Mouse (Mus musculus) cerebellum, postnatal 10 days (tissue): ENCODE measurements around the gene Prkg1.
A peak's percentile ranks its signal among the peaks of the same experiment; 100 is the strongest.

ENCODE experiments used
- DNase-seq, 2 experiments: peaks; one replicate each; pipeline ENCODE4 v3.0.0; 2021; ENCODE audit warnings: mixed read lengths in 2 of 2

Gene Prkg1

GRCm38 (mm10) chr19:31743241-31744045, 21.4 kb downstream of the Prkg1 start:
- DNase-seq = no peak

DNA sequence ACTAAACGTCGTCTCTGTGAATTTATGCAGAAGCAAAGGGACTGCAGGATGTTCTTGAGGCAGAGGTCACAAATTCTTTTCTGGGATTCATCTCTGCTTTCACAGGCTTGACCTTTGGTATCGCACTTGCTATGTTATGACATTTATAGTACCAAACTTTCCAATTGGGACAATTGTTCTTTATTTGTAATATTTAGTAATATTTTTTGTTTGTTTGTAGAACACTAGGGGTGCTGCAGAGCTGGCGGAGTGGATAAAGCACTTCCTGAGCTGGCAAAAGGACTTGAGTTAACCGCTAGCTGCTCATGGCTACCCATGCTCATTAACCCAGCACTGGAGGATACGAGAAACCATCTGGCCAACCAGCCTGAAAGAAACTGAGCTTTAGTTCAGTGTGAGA, 49.9 kb downstream of the Prkg1 start:
- DNase-seq = peak in 1 of 2 experiments; percentile 3

DNA sequence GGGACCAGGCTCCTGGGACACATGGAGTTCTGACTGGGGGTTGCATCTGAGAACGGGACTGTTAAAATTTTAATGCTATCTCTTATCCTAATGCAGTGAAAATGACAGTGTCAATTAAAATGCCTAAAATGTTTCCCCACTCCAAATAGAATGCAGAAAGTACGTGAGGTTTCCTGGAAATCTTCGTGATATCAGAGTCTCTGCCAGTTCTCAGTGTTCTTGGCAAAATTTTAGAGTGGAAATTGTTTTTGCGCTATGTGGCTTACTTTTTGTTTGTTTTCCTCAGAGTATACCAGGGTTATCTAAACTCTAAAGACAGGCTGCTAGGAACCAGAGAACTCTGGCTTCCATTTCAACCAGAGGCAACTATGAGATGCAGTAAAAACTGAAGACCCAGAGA, 50.4 kb downstream of the Prkg1 start:
- no peak for DNase-seq

DNA sequence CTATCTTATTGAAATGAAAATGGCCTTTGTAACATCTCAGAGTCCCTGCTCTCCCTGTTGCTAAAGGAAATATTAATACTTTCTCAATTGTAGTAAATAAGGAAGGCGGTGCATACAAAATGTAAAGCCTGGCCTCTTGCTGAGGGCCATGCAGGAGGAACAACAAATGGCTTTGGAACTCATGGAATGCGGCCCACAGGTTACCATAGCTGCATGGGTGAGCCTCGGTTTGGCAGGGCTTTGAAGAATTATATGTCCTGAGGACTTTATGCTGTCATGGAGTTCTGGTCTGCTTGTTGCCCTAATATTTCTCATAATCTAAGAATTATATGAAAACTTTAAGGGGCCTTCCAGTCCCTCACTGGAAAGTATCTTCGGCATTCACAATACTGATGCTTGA, 51.5 kb downstream of the Prkg1 start:
- DNase-seq = no peak

DNA sequence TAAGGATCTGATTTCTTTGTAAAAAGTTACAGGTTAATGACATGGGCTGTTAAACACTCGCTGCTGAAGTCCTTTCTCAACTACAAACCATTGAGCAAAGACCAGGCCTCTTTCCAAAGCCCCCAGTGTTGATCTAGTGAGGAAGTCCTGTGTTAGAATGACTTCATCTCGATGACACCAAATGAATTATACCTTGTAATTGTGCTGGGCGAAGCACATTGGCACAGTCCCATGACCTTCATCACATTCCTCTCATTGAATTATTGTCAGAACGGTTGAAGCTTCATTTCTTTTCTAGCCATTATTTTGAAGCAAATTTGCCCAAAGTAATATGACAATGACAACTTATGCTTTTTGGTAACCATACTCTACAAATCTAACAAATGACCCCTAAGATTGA, 54.5 kb downstream of the Prkg1 start:
- no peak for DNase-seq

DNA sequence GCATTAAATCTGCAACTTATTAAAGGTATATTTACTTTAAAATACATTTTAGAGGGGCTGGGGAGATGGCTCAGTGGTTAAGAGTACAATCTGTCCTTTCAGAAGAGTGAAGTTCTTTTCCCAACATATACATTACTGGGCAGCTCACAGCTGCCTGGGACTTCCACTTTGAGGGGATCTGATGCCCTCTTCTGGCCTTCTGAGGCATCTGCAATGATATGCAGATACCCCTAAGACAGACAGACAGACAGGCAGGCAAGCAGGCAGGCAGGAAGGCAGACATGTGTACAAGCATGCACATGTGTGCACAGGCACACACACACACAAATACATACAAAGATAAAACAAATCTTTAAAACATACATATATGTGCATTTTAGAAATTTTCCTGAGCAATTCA, 60.8 kb downstream of the Prkg1 start:
- no peak for DNase-seq

GRCm38 (mm10) chr19:31698916-31699315, 65.9 kb downstream of the Prkg1 start:
- DNase-seq = no peak

DNA sequence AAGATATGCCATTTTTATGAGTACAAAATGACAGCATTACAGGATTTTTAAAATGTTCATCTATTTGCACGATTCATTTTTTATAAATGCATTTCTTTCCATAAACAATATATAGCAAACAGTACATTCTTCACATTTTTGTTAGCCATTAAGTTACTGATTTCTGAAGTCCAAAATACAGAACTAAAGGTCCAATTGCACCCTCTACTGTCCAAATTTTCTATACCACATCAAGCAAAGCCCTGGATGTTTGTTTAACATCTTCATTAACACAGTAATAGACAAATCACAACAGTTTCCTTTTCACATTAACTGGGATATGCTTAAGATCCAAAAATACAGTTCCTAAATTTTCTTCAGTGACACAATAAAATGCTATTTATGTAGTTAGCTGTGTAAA, 84.0 kb downstream of the Prkg1 start:
- peak; percentile 18 to 61 for DNase-seq

DNA sequence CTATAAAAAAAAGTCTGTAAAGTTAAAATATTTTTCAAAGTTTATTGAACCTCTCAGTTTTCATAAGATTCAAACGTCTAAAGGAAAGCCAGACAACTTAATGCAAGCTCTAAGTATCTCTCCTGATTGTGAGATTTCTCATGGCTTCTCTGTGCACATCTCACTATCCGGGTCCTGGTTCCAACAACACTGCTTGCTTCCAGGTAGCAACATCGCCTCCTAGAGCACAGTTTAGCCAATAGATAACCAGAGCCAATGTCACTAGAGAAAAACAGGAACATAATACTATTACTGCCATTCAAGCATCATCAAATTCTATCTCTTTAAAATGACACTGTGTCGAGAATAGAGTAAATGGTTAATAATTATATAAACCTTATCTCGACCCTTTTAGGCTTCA, 86.5 kb downstream of the Prkg1 start:
- DNase-seq = peak; percentile 44 to 50

DNA sequence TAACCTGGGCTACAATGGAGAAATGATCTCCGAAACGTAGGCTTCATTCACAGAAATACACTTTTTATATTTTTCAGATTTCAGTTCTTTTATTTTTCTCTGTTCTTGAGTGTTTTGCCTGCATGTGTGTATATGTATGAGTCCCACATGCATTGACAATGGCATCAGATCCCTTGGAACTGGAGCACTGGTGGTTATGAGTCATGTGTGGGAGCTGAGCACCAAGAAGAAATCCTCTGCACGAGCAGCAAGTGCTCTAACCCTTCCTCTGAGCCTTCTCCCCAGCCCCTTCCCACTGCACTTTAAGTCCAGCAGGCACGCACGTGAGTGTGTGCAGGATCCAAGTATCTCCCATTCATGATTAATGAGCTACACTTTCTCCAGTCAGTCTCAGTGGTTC, 93.1 kb downstream of the Prkg1 start:
- no peak for DNase-seq

GRCm38 (mm10) chr19:31665007-31665406, 99.8 kb downstream of the Prkg1 start:
- peak; percentile 9 to 12 for DNase-seq

DNA sequence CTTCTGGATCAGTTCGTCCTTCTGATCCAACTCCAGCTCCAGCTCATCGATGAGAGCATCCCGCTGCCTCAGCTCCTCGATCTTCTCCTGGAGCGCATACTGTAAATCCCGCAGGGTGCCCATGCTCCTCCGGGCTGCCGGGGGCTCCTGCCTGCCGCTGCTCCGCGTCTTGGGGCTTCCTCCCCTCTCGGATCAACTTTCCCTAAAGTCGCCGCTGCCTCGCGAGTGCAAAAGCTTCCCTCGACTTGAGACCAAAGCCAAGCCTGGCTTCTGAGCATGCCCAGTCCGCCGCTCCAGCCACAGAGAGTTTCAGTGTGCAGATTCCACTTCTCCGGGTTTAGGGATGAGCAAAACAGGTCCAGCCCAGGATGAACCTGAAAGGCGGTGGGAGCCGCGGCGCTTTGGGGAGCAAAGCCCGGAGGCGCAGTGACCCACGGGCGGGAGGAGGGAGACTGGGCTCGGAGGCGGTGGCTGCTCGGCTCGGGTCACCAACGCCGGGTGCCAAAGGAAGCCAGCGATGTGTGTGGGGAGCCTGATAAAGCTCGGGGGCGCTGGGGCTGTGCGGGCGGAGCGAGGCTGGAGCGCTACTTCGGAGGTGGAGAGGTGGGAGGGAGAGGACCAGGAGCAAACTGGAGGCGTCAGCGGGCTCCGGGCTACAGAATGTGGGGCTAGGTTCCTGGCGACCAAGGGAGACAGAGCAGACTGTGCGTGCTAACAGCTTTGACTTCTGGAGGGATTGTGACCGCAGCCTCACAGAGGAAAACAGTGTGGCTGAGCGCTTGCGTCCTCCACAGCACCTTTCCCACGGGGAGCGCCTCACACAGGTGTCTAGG, 100.5 kb downstream of the Prkg1 start:
- peak; percentile 77 for DNase-seq

- peak; percentile 67 to 70 for DNase-seq
Measured at GRCm38 (mm10) chr19:31663437-31664158, 101.2 kb downstream of the Prkg1 start.

DNA sequence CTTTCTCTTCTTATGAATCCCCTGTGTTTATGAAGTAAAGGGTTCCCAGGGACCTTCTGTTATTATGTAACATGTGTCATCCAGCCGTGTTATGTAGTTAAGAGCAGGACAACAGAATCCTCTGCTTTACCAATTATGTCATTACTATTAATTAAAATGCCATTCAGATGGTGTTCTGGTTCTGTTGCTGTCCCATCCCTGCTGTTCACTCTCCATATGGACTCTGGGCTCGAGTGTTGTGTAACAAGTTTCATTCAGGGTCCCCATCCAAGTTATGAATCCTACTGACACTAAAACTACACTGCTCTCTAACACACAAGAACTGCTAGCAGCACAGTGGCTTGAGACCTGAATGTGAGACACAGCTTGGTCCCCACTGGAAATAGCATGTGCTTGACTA, 102.0 kb downstream of the Prkg1 start:
- DNase-seq = peak in 1 of 2 experiments; percentile 8

DNA sequence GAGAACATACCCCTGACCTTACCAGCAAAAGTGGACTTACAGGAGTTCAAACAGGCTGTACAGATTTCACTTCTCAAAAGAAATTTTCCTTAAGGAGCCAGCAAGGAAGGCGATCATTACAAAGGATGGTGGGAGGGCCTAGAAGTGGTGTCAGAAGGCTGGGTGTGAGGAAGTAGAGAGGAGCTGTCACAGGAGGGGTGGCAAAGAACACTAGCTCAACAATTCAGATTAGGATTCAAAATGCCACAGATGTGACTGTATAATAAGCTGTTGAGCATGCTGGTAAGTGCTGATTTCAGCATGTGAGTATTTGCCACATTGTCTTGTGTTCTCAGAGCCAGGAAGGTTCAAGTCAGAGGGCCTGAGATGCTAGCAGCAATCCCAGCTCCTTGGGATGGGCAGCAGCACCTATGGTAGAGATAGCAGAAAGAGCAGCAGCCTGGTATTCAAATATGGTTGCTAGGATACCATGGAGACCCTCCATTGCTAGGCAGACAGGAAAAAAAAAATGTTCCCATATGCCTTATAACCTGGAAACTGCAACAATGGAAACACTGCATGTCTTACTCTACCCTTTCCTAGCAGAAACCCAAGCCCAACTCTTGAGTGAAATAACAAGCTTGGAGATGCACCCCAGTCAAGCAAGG, 106.0 kb downstream of the Prkg1 start:
- DNase-seq = no peak

- DNase-seq = no peak
Measured at GRCm38 (mm10) chr19:31656256-31656655, 108.6 kb downstream of the Prkg1 start.

DNA sequence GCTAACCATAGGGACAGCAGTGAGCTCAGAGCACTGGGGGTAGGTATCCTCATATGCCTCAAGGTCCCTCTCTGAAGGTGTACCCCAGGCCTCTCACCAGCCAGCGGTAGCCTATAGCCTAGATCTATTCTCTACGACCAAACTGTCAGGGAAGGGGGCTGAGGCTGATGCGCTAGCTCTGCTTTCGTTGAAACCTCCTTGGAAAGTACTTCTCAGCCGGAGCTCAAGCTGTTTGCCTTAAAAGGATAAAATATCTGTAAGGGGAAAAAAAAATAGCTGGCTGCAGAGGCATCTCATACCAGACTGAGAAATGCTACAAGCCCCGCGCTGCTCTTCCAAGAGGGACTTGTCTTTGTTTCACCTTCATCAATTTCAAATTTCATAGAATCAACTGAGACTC, 109.0 kb downstream of the Prkg1 start:
- DNase-seq = no peak

GRCm38 (mm10) chr19:31654022-31654421, 110.8 kb downstream of the Prkg1 start:
- DNase-seq = no peak

DNA sequence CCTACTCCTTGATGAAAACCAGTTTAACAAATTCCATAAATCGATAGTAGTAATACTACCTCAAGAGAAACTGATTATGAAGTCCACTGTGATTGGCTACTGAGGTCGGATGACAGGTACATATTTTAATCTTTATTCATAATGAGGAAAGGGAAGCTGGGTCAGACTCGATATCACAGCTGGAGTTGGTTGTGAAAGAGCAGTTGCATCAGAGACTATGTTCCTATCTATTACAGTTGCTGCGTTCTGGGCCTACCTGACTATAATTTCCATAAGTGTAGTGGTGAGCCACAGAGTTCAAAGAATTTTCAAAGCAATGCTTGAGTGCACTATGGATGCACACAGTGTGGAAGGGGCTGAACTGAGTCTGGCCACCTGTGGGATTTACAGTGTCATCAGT, 114.4 kb downstream of the Prkg1 start:
- DNase-seq = no peak

- peak; percentile 51 to 69 for DNase-seq
Measured at GRCm38 (mm10) chr19:31647492-31647891, 117.3 kb downstream of the Prkg1 start.

DNA sequence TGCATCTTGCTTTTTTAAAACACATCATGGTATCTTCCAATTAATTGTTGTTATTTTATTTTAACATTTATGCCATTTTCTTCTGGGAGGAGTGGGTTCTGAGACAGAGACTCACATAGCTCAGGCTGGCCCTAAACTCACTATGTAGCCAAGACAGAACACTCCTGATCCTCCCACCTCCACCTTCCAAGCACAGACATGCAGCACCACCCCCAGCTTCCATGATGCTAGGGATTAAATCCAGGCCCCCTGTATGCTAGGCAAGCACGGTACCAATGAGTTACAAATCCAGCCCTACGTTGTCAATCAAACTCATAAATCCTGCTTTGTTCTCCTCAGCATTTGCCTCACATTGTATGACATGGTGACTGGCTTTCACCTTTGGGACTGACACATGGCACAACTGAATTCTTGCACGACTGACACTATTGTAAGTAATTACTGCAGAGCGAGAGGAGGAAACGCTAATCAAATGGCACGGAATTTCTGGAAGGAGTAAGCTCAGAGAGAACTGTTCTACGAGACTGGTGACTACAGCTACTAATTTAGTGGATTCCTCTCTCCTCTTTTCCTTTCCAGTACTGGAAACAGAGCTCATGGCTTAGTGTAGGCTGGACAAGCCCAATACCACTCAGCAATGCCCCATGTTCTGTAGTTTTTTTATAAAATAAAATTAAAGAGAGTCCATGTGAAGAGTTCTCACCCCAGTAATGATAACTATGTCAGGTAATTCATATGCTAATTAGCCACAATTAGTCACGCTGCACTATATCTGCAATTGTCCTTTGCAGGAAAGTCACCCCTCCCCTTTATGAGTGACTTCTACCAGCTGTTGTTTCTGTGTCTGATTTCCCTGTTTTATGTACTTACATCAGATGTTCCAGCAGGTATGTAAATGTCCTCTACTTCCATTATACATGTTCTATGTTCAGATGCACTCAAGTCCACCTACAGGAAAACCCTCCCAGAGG, 133.6 kb downstream of the Prkg1 start:
- no peak for DNase-seq

GRCm38 (mm10) chr19:31621716-31622115, 143.1 kb downstream of the Prkg1 start:
- DNase-seq = no peak
